Mouse (Mus musculus) kidney, postnatal 0 days (tissue): ENCODE measurements at regions not wholly inside any gene's neighbourhood (a gene's known extent, or its start where the extent isn't known, plus 50 kb on each side); places are given as distances from the start of the nearest gene placed in this dataset.

Experiments used
- ATAC-seq: fragments of 200-750 bp; cut with Nextera tagmentation; replicated peaks from 2 replicates; pipeline ENCODE4 v1.8.0; 2017; ENCODE audit warnings: low read depth, moderate number of reproducible peaks, moderate TSS enrichment, moderate library complexity; ENCODE audit not compliant: low FRiP score
- DNase-seq: peaks from one replicate; pipeline ENCODE4 v3.0.0-alpha.2; 2016; ENCODE audit warnings: low spot score
- H3K27ac ChIP-seq: fragments of 300-500 bp; sonication (generic); 2 replicates; pipeline ENCODE4 v1.5.1; 2014; ENCODE audit warnings: mild to moderate bottlenecking
- H3K27me3 ChIP-seq: fragments of 300-500 bp; sonication (generic); 2 replicates; pipeline ENCODE4 v1.6.1; 2014; ENCODE audit warnings: low read length, mixed read lengths; ENCODE audit not compliant: insufficient read depth
- H3K36me3 ChIP-seq: fragments of 300-500 bp; sonication (generic); 2 replicates; pipeline ENCODE4 v1.6.1; 2014; ENCODE audit warnings: low read length, mixed read lengths; ENCODE audit not compliant: insufficient read depth
- H3K4me1 ChIP-seq: fragments of 300-500 bp; sonication (generic); replicated peaks from 2 replicates; pipeline ENCODE4 v1.6.1; 2014; ENCODE audit warnings: antibody characterized with exemption, low read length, mixed read lengths; ENCODE audit not compliant: insufficient read depth
- H3K4me2 ChIP-seq: fragments of 300-500 bp; sonication (generic); 2 replicates; pipeline ENCODE4 v1.6.1; 2014; ENCODE audit warnings: mild to moderate bottlenecking, low read length, moderate library complexity, mixed read lengths
- H3K4me3 ChIP-seq: fragments of 300-500 bp; sonication (generic); replicated peaks from 2 replicates; pipeline ENCODE4 v1.5.1; 2014; ENCODE audit warnings: low read depth, low read length
- H3K9ac ChIP-seq: fragments of 300-500 bp; sonication (generic); 2 replicates; pipeline ENCODE4 v1.6.1; 2014; ENCODE audit warnings: low read depth, low read length
- H3K9me3 ChIP-seq: fragments of 300-500 bp; sonication (generic); replicated peaks from 2 replicates; pipeline ENCODE4 v1.6.1; 2016; ENCODE audit warnings: low read length, inconsistent platforms, mixed read lengths
- CTCF ChIP-seq: IDR thresholded peaks from 2 replicates; pipeline ENCODE4 v1.5.1; 2016; ENCODE audit warnings: antibody characterized with exemption, low read depth, mild to moderate bottlenecking, moderate library complexity
- WGBS: fragments of 180-500 bp; shearing (Covaris S2); extraction: QIAGEN DNeasy Blood & Tissue Kit; methylation state at CpG from one replicate; pipeline ENCODE4 v1.1.7; 2014; 5-methylcytosine and 5-hydroxymethylcytosine counted together

DNA sequence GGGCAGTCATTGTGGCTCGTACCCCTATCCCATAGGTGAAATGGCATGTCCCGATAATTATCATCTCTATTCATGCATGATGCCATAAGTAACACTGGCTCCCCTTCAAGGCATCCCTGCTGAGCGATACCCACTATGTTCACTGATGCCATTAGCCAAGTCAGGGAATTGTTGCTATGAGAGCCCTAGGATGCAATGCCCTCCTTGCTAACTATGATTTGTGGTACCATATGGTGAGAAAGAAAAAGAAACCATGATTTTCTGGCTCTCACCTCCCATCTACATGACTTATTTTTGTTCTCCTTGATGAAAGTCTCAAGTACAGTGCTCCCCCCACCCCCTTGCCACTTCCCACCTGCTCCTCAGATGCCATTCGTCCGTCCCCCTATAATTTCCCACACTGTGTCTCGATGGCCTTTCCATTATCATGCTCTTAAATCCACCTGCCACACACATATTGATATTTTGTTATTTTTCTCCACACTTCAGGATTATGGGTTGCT lies 527.1 kb downstream of the Galc start:
- H3K4me1 ChIP-seq, result no peaks in the 10 kb centered on the region
- ATAC-seq, result no peak
- no peak overlapping the region for H3K27ac ChIP-seq
- no peak for DNase-seq
- no peaks in the 10 kb centered on the region for H3K27me3 ChIP-seq
- H3K36me3 ChIP-seq, result no peaks in the 10 kb centered on the region
- H3K9me3 ChIP-seq, result no peaks in the 10 kb centered on the region
- no peak overlapping the region for H3K4me3 ChIP-seq
- no peak overlapping the region for H3K9ac ChIP-seq
- 86% methylated on average over 6 of the region's 6 CpGs for WGBS
- no peak for TF ChIP-seq CTCF
- H3K4me2 ChIP-seq, result no peak overlapping the region

DNA sequence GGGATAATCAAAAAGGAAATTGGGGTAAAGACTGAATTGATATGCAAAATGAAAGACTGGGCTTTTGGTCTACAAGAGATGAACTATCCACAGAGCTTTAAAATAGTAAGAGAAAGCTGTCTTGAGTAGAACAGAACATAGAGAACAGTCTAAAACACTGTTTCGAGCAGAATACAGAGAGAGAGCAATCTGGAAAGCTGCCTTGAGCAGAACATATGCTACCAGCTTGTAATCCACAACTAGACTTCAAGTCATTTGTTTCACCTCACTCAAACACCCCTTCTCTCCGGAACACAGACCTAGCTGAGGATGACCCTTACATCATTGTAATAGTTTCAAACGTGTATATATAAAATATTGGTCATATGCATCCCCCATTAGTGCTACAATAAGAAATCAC lies 538.7 kb downstream of the Galc start:
- WGBS, result 81% methylated on average over 3 of the region's 3 CpGs
- H3K9ac ChIP-seq, result no peak overlapping the region
- H3K4me3 ChIP-seq, result no peak overlapping the region
- H3K4me2 ChIP-seq, result no peak overlapping the region
- no peaks in the 10 kb centered on the region for H3K36me3 ChIP-seq
- DNase-seq (no peak), ATAC-seq (no peak)
- H3K9me3 ChIP-seq, result no peaks in the 10 kb centered on the region
- no peak for TF ChIP-seq CTCF
- H3K27me3 ChIP-seq, result no peaks in the 10 kb centered on the region
- no peaks in the 10 kb centered on the region for H3K4me1 ChIP-seq
- no peak overlapping the region for H3K27ac ChIP-seq

DNA sequence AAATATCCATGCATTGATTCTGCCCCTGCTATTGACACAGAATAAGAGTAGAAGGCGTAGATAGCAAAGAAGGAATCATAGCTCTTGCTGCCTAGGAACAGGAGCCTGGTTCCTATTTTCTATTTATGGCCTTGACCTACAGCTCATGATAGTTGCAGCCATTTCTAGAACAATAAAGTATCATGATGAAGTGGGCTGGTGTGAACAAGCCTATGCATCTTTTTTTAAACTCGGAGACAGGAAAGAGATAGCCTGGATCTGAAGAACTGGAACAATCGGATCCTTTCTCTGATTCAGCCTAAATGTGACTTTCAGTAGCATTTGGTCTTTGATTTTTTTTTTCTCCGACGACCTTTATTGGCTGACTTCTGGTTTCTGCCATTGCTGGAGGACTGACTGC lies 541.4 kb downstream of the Galc start:
- ATAC-seq (no peak), DNase-seq (no peak)
- Histone ChIP-seq H3K36me3 (no peaks in the 10 kb centered on the region), H3K27ac (no peak overlapping the region), H3K9me3 (no peaks in the 10 kb centered on the region), H3K4me3 (no peak overlapping the region), H3K4me2 (no peak overlapping the region), H3K27me3 (no peaks in the 10 kb centered on the region), H3K9ac (no peak overlapping the region), H3K4me1 (no peaks in the 10 kb centered on the region)
- 78% methylated on average over 5 of the region's 5 CpGs for WGBS
- TF ChIP-seq CTCF, result no peak
